Mouse (Mus musculus): ENCODE results near the gene 9530053A07Rik. TPM values are rescaled to one million over a fixed set of nuclear protein-coding genes. Genes with fewer than 3 reads are reported as not detected.
A peak's percentile ranks its signal among the peaks of the same experiment; 100 is the strongest.

Gene 9530053A07Rik
- total and polyA plus RNA-seq, 2 experiments from 2014 or later, result 0.05 to 0.19 TPM

DNA sequence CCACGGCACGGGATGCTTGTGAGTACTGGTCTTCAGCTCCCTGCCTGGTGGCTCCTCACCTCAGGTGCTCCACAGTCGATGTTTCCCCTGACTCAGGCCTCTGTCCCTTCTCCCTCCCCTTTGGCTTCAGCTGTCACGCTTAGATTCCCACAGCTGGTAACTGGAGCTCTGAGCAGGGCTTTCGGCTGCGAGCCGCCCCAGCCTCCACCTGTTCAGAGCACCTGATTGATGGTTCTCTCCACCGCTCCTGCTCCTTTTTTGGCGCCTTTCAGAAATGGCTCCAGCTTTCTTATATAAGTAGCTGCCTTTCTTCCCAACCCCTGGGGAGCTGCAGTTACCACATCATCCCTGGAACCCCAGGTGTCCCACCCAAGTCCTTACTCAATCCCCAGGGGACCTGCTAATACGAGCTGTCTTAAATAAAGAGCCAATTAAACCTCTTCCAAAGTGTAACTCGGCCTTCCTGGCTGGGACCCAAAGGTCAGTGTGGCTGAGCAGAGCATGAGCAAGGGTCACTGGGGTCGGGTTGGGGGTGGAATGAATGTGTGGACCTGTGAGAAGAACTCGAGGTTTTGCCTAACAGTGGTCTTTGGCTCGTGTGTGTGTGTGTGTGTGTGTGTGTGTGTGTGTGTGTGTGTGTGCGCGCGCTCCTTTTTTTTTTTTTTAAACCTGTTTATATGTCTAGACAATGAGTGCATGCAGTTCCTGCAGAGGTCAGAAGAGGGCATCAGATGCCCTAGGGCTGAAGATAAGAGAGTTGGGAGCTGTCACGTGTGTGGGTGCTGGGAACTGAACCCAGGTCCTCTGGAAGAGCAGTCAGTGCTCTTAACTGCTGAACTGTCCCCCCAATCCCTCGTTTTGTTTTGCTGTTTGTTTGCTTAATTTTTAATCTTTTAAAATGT is 74.2 kb downstream of the 9530053A07Rik start:
- H3K27me3 ChIP-seq (ENCODE audit: insufficient read depth, low read length), result no peaks in the 10 kb centered on the region
- DNase-seq (ENCODE audit: low spot score) (no peak), ATAC-seq (no peak)
- no peak overlapping the region for H3K27ac ChIP-seq
- no peaks in the 10 kb centered on the region for H3K4me1 ChIP-seq (ENCODE audit: insufficient read depth, low read length)
- 0 out of 2 replicates have a peak, but pooled peaks cover 2% of the 10 kb centered on the region for H3K36me3 ChIP-seq (ENCODE audit: insufficient read depth, low read length)
- H3K4me3 ChIP-seq (ENCODE audit: low read length), result no peak overlapping the region
- H3K9me3 ChIP-seq (ENCODE audit: low read length), result no peaks in the 10 kb centered on the region
- no peak for TF ChIP-seq CTCF (IDR thresholded peaks at IDR 0.05; ENCODE audit: low read depth)
- H3K9ac ChIP-seq (replicated peaks; ENCODE audit: low read length), result no peak overlapping the region
- WGBS, result 61% methylated on average over 19 of the region's 19 CpGs
- H3K4me2 ChIP-seq (ENCODE audit: low read depth, low read length), result no peak overlapping the region

DNA sequence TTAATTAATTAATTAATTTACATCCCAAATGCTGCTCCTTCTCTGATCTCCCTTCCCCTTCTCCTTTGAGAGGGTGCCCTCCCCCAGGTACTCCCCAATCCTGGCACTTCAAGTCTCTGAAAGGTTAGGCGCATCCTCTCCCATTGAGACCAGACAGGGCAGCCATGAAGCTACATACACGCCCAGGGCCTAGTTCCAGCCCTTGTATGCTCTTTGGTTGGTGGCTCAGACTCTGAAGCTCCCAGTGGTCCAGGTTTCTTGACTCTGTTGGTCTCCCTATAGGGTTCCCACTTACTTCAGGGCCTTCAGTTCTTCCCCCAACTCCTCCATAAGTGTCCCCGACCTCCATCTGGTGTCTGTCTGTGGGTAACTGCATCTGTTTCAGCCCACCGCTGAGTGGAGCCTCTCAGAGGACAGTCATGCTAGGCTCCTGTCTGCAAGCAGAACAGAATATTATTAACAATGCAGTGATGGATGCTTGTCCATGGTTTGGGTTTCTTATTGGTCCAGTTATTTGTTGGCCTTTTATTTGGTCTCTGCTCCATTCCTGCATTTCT is 76.9 kb downstream of the 9530053A07Rik start:
- Histone ChIP-seq H3K27me3 (ENCODE audit: insufficient read depth, low read length) (no peaks in the 10 kb centered on the region), H3K27ac (no peak overlapping the region), H3K9me3 (ENCODE audit: low read length) (no peaks in the 10 kb centered on the region), H3K36me3 (ENCODE audit: insufficient read depth, low read length) (no peaks in the 10 kb centered on the region), H3K4me1 (ENCODE audit: insufficient read depth, low read length) (no peaks in the 10 kb centered on the region), H3K9ac (replicated peaks; ENCODE audit: low read length) (no peak overlapping the region), H3K4me3 (ENCODE audit: low read length) (no peak overlapping the region), H3K4me2 (ENCODE audit: low read depth, low read length) (no peak overlapping the region)
- WGBS, result 68% methylated on average over 4 of the region's 4 CpGs
- TF ChIP-seq CTCF (IDR thresholded peaks at IDR 0.05; ENCODE audit: low read depth), result no peak
- ATAC-seq (no peak), DNase-seq (ENCODE audit: low spot score) (no peak)

- ATAC-seq (no peak), DNase-seq (ENCODE audit: low spot score) (no peak)
- H3K4me2 ChIP-seq (ENCODE audit: low read depth, low read length), result peak overlapping the region; percentile 52
- H3K9ac ChIP-seq (replicated peaks; ENCODE audit: low read length), result 0 out of 2 replicates have a peak overlapping the region, but pooled peaks have one; percentile 25
- no peak overlapping the region for H3K27ac ChIP-seq
- H3K4me3 ChIP-seq (ENCODE audit: low read length), result peak overlapping the region; percentile 27
- H3K4me1 ChIP-seq (ENCODE audit: insufficient read depth, low read length), result no peaks in the 10 kb centered on the region
- no peaks in the 10 kb centered on the region for H3K36me3 ChIP-seq (ENCODE audit: insufficient read depth, low read length)
- TF ChIP-seq CTCF (IDR thresholded peaks at IDR 0.05; ENCODE audit: low read depth), result no peak
- no peaks in the 10 kb centered on the region for H3K27me3 ChIP-seq (ENCODE audit: insufficient read depth, low read length)
- WGBS, result 47% methylated on average over 12 of the region's 12 CpGs
- no peaks in the 10 kb centered on the region for H3K9me3 ChIP-seq (ENCODE audit: low read length)
Observed at GRCm38 (mm10) chr7:28208396-28208987, 79.2 kb downstream of the 9530053A07Rik start.

DNA sequence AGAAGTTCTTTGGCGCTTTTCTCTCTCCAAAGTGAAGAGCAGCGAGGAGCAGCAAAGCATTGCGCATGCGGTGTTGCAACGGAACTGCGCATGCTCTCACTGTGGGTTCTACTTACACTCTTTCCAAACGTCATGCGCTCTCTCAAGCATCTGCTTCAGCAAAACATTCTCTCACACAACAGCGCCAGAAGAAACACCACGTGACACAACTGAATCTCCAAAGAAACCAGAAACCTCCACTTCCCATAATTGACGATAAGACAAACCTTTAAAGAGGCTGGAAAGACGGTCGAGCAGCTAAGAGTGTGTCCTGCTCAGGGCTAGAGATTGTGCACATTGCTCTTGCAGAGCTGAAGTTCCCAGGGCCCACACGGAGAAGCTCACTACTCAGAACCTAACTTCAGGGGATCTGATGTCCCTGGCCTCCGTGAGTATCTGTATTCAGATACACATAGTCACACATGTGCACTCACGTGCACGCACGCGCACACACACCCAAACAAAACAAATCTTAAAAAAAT is 79.8 kb downstream of the 9530053A07Rik start:
- Histone ChIP-seq H3K4me3 (ENCODE audit: low read length) (peak overlapping the region; percentile 27), H3K27ac (no peak overlapping the region), H3K4me2 (ENCODE audit: low read depth, low read length) (peak overlapping the region; percentile 52), H3K4me1 (ENCODE audit: insufficient read depth, low read length) (no peaks in the 10 kb centered on the region), H3K9me3 (ENCODE audit: low read length) (no peaks in the 10 kb centered on the region), H3K9ac (replicated peaks; ENCODE audit: low read length) (0 out of 2 replicates have a peak overlapping the region, but pooled peaks have one; percentile 25), H3K36me3 (ENCODE audit: insufficient read depth, low read length) (no peaks in the 10 kb centered on the region), H3K27me3 (ENCODE audit: insufficient read depth, low read length) (no peaks in the 10 kb centered on the region)
- DNase-seq (ENCODE audit: low spot score), result peak; percentile 84
- ATAC-seq, result peak; percentile 75
- no peak for TF ChIP-seq CTCF (IDR thresholded peaks at IDR 0.05; ENCODE audit: low read depth)
- 62% methylated on average over 19 of the region's 19 CpGs for WGBS

DNA sequence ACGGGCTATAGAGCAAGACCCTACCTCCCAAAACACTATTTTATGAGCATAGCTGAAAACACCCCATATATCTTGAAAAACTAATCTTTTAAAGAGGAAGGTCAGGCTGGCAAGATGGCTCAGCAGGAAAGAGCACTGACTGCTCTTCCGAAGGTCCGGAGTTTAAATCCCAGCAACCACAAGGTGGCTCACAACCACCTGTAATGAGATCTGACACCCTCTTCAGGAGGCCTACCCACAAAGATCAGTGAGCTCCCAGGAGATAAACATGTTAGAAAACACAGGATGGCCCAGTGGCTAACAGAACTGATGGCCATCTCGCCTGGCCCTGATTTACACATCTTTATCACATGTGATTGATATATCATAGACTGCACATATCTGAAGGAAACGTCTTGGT is 81.5 kb downstream of the 9530053A07Rik start:
- H3K4me3 ChIP-seq (ENCODE audit: low read length), result no peak overlapping the region
- DNase-seq (ENCODE audit: low spot score), result no peak
- WGBS, result 45% methylated on average over 5 of the region's 5 CpGs
- H3K27ac ChIP-seq, result no peak overlapping the region
- H3K9ac ChIP-seq (replicated peaks; ENCODE audit: low read length), result no peak overlapping the region
- H3K9me3 ChIP-seq (ENCODE audit: low read length), result no peaks in the 10 kb centered on the region
- H3K27me3 ChIP-seq (ENCODE audit: insufficient read depth, low read length), result no peaks in the 10 kb centered on the region
- ATAC-seq, result no peak
- no peaks in the 10 kb centered on the region for H3K36me3 ChIP-seq (ENCODE audit: insufficient read depth, low read length)
- no peak; the same call in 1 of the 2 replicates for TF ChIP-seq CTCF (IDR thresholded peaks at IDR 0.05; ENCODE audit: low read depth)
- H3K4me2 ChIP-seq (ENCODE audit: low read depth, low read length), result no peak overlapping the region
- no peaks in the 10 kb centered on the region for H3K4me1 ChIP-seq (ENCODE audit: insufficient read depth, low read length)

DNA sequence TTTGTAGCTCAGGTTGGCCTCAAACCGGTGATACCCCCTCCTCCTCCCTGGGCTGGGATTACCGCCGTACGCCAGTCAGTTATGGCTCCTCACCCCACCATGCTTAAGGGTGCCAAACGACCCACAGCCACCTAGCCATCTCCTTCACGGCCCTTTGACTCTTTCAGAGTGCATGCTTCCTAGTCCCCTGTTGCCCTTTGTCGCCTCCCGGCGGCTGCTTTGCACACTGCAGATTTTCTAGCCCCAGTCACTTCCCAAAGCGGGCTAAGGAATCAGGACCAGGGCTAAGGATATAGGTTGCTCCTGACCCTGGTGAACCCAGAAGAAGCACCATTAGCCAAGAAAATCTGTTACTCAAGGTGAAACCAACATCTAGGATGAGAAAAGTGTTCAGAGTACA is 84.9 kb downstream of the 9530053A07Rik start:
- Histone ChIP-seq H3K27me3 (ENCODE audit: insufficient read depth, low read length) (no peaks in the 10 kb centered on the region), H3K36me3 (ENCODE audit: insufficient read depth, low read length) (no peaks in the 10 kb centered on the region), H3K4me2 (ENCODE audit: low read depth, low read length) (no peak overlapping the region), H3K9ac (replicated peaks; ENCODE audit: low read length) (no peak overlapping the region), H3K4me3 (ENCODE audit: low read length) (no peak overlapping the region), H3K9me3 (ENCODE audit: low read length) (no peaks in the 10 kb centered on the region), H3K27ac (no peak overlapping the region), H3K4me1 (ENCODE audit: insufficient read depth, low read length) (no peaks in the 10 kb centered on the region)
- no peak for DNase-seq (ENCODE audit: low spot score)
- 28% methylated on average over 10 of the region's 10 CpGs for WGBS
- no peak for ATAC-seq
- peak; percentile 75 for TF ChIP-seq CTCF (IDR thresholded peaks at IDR 0.05; ENCODE audit: low read depth)

Other genes starting within 250 kb of the 9530053A07Rik start
- 9.0 and 13.2 TPM in 2 replicates for gene Zfp974, start 200.0 kb upstream of the 9530053A07Rik start, total RNA-seq (2014; rRNA removed)
- gene Zfp974, start 200.0 kb upstream of the 9530053A07Rik start, polyA plus RNA-seq (2015; fragmentation: Nextera tagmentation; extraction: Ambion mirVana), result 6.3 and 7.2 TPM in 2 replicates
- gene Zfp780b, start 150.3 kb upstream of the 9530053A07Rik start, total RNA-seq (2014; rRNA removed), result 16.6 and 18.0 TPM in 2 replicates
- gene Zfp780b, start 150.3 kb upstream of the 9530053A07Rik start, polyA plus RNA-seq (2015; fragmentation: Nextera tagmentation; extraction: Ambion mirVana), result 18.4 and 18.9 TPM in 2 replicates
- 4.4 and 5.1 TPM in 2 replicates for gene Zfp850, start 115.4 kb upstream of the 9530053A07Rik start, total RNA-seq (2014; rRNA removed)
- 3.2 and 3.4 TPM in 2 replicates for gene Zfp850, start 115.4 kb upstream of the 9530053A07Rik start, polyA plus RNA-seq (2015; fragmentation: Nextera tagmentation; extraction: Ambion mirVana)
- gene Psmc4, start 79.4 kb upstream of the 9530053A07Rik start, total RNA-seq (2014; rRNA removed), result 162 and 169 TPM in 2 replicates
- 256 and 261 TPM in 2 replicates for gene Psmc4, start 79.4 kb upstream of the 9530053A07Rik start, polyA plus RNA-seq (2015; fragmentation: Nextera tagmentation; extraction: Ambion mirVana)
- 0.97 and 1.7 TPM in 2 replicates for gene Fcgbp, start 58.2 kb upstream of the 9530053A07Rik start, total RNA-seq (2014; rRNA removed)
- 0.82 and 0.91 TPM in 2 replicates for gene Fcgbp, start 58.2 kb upstream of the 9530053A07Rik start, polyA plus RNA-seq (2015; fragmentation: Nextera tagmentation; extraction: Ambion mirVana)
- 23.5 and 24.4 TPM in 2 replicates for gene Fbl, start 40.2 kb downstream of the 9530053A07Rik start, total RNA-seq (2014; rRNA removed)
- gene Fbl, start 40.2 kb downstream of the 9530053A07Rik start, polyA plus RNA-seq (2015; fragmentation: Nextera tagmentation; extraction: Ambion mirVana), result 70.7 and 73.7 TPM in 2 replicates
- gene Dyrk1b, start 50.0 kb downstream of the 9530053A07Rik start, total RNA-seq (2014; rRNA removed), result 36.7 and 43.6 TPM in 2 replicates
- 7.8 and 8.4 TPM in 2 replicates for gene Dyrk1b, start 50.0 kb downstream of the 9530053A07Rik start, polyA plus RNA-seq (2015; fragmentation: Nextera tagmentation; extraction: Ambion mirVana)
- gene Eid2, start 138.4 kb downstream of the 9530053A07Rik start, total RNA-seq (2014; rRNA removed), result 48.4 and 70.7 TPM in 2 replicates
- gene Eid2, start 138.4 kb downstream of the 9530053A07Rik start, polyA plus RNA-seq (2015; fragmentation: Nextera tagmentation; extraction: Ambion mirVana), result 21.0 and 22.3 TPM in 2 replicates
- 34.6 and 38.2 TPM in 2 replicates for gene Eid2b, start 148.3 kb downstream of the 9530053A07Rik start, total RNA-seq (2014; rRNA removed)
- 42.3 and 45.1 TPM in 2 replicates for gene Eid2b, start 148.3 kb downstream of the 9530053A07Rik start, polyA plus RNA-seq (2015; fragmentation: Nextera tagmentation; extraction: Ambion mirVana)
- gene Selenov, start 161.7 kb downstream of the 9530053A07Rik start, total RNA-seq (2014; rRNA removed), result 2.1 and 3.6 TPM in 2 replicates
- 5.1 and 7.1 TPM in 2 replicates for gene Selenov, start 161.7 kb downstream of the 9530053A07Rik start, polyA plus RNA-seq (2015; fragmentation: Nextera tagmentation; extraction: Ambion mirVana)
- 20.1 and 24.8 TPM in 2 replicates for gene Dll3, start 172.8 kb downstream of the 9530053A07Rik start, total RNA-seq (2014; rRNA removed)
- 17.0 and 20.2 TPM in 2 replicates for gene Dll3, start 172.8 kb downstream of the 9530053A07Rik start, polyA plus RNA-seq (2015; fragmentation: Nextera tagmentation; extraction: Ambion mirVana)
- 71.6 and 82.9 TPM in 2 replicates for gene Timm50, start 182.6 kb downstream of the 9530053A07Rik start, total RNA-seq (2014; rRNA removed)
- gene Timm50, start 182.6 kb downstream of the 9530053A07Rik start, polyA plus RNA-seq (2015; fragmentation: Nextera tagmentation; extraction: Ambion mirVana), result 125 and 131 TPM in 2 replicates
- gene Supt5, start 209.3 kb downstream of the 9530053A07Rik start, total RNA-seq (2014; rRNA removed), result 98.7 and 104 TPM in 2 replicates
- 71.8 and 76.5 TPM in 2 replicates for gene Supt5, start 209.3 kb downstream of the 9530053A07Rik start, polyA plus RNA-seq (2015; fragmentation: Nextera tagmentation; extraction: Ambion mirVana)
- gene Rps16, start 221.2 kb downstream of the 9530053A07Rik start, total RNA-seq (2014; rRNA removed), result 97.7 and 154 TPM in 2 replicates
- 539 and 575 TPM in 2 replicates for gene Rps16, start 221.2 kb downstream of the 9530053A07Rik start, polyA plus RNA-seq (2015; fragmentation: Nextera tagmentation; extraction: Ambion mirVana)
- gene Plekhg2, start 243.1 kb downstream of the 9530053A07Rik start, total RNA-seq (2014; rRNA removed), result 18.6 and 20.6 TPM in 2 replicates
- gene Plekhg2, start 243.1 kb downstream of the 9530053A07Rik start, polyA plus RNA-seq (2015; fragmentation: Nextera tagmentation; extraction: Ambion mirVana), result 9.1 and 10.0 TPM in 2 replicates

Data from hindbrain, postnatal 0 days (tissue).